9 mouse cellular contexts compared by ENCODE assay signal in genomic region chr5:64078740-64079461, GRCm38 (mm10). TPM values are rescaled to one million over a fixed set of nuclear protein-coding genes. Genes with fewer than 3 reads are reported as not detected.
DNase-seq lines count a peak whose midpoint lies in the region; ATAC-seq and TF ChIP-seq lines count a peak whose summit lies in the region.
"Had no signal": no experiment of that assay in that cellular context is flagged by ENCODE, and none has a peak within 500 bp of the region (broad histone marks: within the 10 kb centered on the region; RNA-seq: fewer than 3 reads in every experiment).

No protein-coding gene starts in this region.

- no peak for DNase-seq in kidney, adult 11 months
- peak; percentile 59 for DNase-seq in adrenal gland, adult 8-10 months
- peak; percentile 67 for DNase-seq in brain, embryonic 14.5 days (ENCODE audit: low read depth)
- DNase-seq in natural killer cell, adult 2 months (ENCODE audit: low spot score in 2 of 2), result no peak
- DNase-seq in spleen, adult 18-20 months, result no peak
- DNase-seq: cerebellum, postnatal 25 days had no signal

- H3K4me3 ChIP-seq in kidney, embryonic 16.5 days (ENCODE audit: low read length), result no peak overlapping the region
- H3K4me3 ChIP-seq in intestine, embryonic 16.5 days (ENCODE audit: low read length), result no peak overlapping the region

- no peak overlapping the region for H3K9ac ChIP-seq in kidney, embryonic 16.5 days (replicated peaks; ENCODE audit: low read length)
- H3K9ac ChIP-seq in intestine, embryonic 16.5 days (ENCODE audit: low read depth, low read length), result no peak overlapping the region

- no peak overlapping the region for H3K4me2 ChIP-seq in kidney, embryonic 16.5 days (replicated peaks; ENCODE audit: low read depth, low read length)
- H3K4me2 ChIP-seq in intestine, embryonic 16.5 days (ENCODE audit: low read depth, low read length), result no peak overlapping the region

- H3K9me3 ChIP-seq in kidney, embryonic 16.5 days (ENCODE audit: low read length), result no peaks in the 10 kb centered on the region
- H3K9me3 ChIP-seq in intestine, embryonic 16.5 days (ENCODE audit: control insufficient read depth, low read length), result no peaks in the 10 kb centered on the region

- no peaks in the 10 kb centered on the region for H3K4me1 ChIP-seq in kidney, embryonic 16.5 days (ENCODE audit: insufficient read depth, low read length)
- H3K4me1 ChIP-seq in intestine, embryonic 16.5 days (ENCODE audit: control insufficient read depth, insufficient read depth, low read length), result no peaks in the 10 kb centered on the region

- TF ChIP-seq CTCF in brain, embryonic 14.5 days (IDR thresholded peaks at IDR 0.05; ENCODE audit: borderline replicate concordance, extremely low read depth, insufficient read depth, insufficient read length), result no peak

- peak; percentile 59; the same call in 1 of the 2 replicates for ATAC-seq in kidney, embryonic 16.5 days (ENCODE audit: low FRiP score, low TSS enrichment)
- peak; percentile 79 for ATAC-seq in intestine, embryonic 16.5 days
- ATAC-seq in cerebellum, adult (ENCODE audit: insufficient number of reproducible peaks, low FRiP score, low TSS enrichment), result no peak

- no peak for TF ChIP-seq POLR2A in brain, embryonic 14.5 days (IDR thresholded peaks at IDR 0.05; ENCODE audit: borderline replicate concordance, extremely low read depth, insufficient read depth, insufficient read length, poor library complexity, severe bottlenecking)

- H3K27ac ChIP-seq in kidney, embryonic 16.5 days (ENCODE audit: low read length), result peak overlapping the region; percentile 34; the same call in 1 of the 2 replicates
- H3K27ac ChIP-seq in intestine, embryonic 16.5 days (ENCODE audit: low read length), result peak overlapping the region; percentile 48

- no peaks in the 10 kb centered on the region for H3K27me3 ChIP-seq in kidney, embryonic 16.5 days (ENCODE audit: insufficient read depth, low read length)
- H3K27me3 ChIP-seq in intestine, embryonic 16.5 days (replicated peaks; ENCODE audit: control insufficient read depth, insufficient read depth, low read length), result no peaks in the 10 kb centered on the region

- WGBS in kidney, embryonic 16.5 days, result 35% methylated on average over 7 of the region's 7 CpGs
- WGBS in intestine, embryonic 16.5 days, result 57% methylated on average over 7 of the region's 7 CpGs

- no peaks in the 10 kb centered on the region for H3K36me3 ChIP-seq in kidney, embryonic 16.5 days (ENCODE audit: insufficient read depth, low read length)
- H3K36me3 ChIP-seq in intestine, embryonic 16.5 days (ENCODE audit: control insufficient read depth, insufficient read depth, low read length), result no peaks in the 10 kb centered on the region

RNA-seq across cellular contexts. Expression of gene Pgm2, which starts 13.8 kb away (rescaled TPM):
- 39.9 and 42.9 TPM in 2 replicates for polyA plus RNA-seq in kidney, embryonic 16.5 days (2015; fragmentation: Nextera tagmentation; extraction: Ambion mirVana)
- total RNA-seq in adrenal gland, adult 8-10 months (2022), result 10 to 100 TPM; 14.6 to 27.4 (median 20.5) TPM
- polyA plus RNA-seq in brain, embryonic 14.5 days (2012; rRNA removed), result 17.2 and 20.7 TPM in 2 replicates
- 37.6 and 38.5 TPM in 2 replicates for polyA plus RNA-seq in intestine, embryonic 16.5 days (2015; fragmentation: Nextera tagmentation; extraction: Ambion mirVana)

Comparison
In these comparisons a context has a peak if more than half of its experiments do, and no peak if none do; other contexts are left out.
1. DNase-seq: peak in adrenal gland, adult 8-10 months (single experiment) and brain, embryonic 14.5 days (single experiment); none in kidney, adult 11 months (single experiment), natural killer cell, adult 2 months (0 of 2) and spleen, adult 18-20 months (0 of 2).